8 mouse cellular contexts compared by ENCODE assay signal in genomic region chr11:75588285-75588941, GRCm38 (mm10). TPM values are rescaled to one million over a fixed set of nuclear protein-coding genes. Genes with fewer than 3 reads are reported as not detected.
DNase-seq lines count a peak whose midpoint lies in the region; ATAC-seq and TF ChIP-seq lines count a peak whose summit lies in the region.

No protein-coding gene starts in this region.

- peaks cover 15% of the 10 kb centered on the region for H3K4me1 ChIP-seq in brown adipose tissue, adult 24 weeks (ENCODE audit: control insufficient read depth, insufficient read depth, insufficient read length, low read length)
- peaks cover 5% of the 10 kb centered on the region; the same call in 1 of the 2 replicates for H3K4me1 ChIP-seq in hindbrain, embryonic 11.5 days (replicated peaks; ENCODE audit: control insufficient read depth, insufficient read depth, low read length)
- peaks cover 9% of the 10 kb centered on the region for H3K4me1 ChIP-seq in lung, embryonic 14.5 days (ENCODE audit: insufficient read depth)
- H3K4me1 ChIP-seq in stomach, embryonic 14.5 days (ENCODE audit: control insufficient read depth, insufficient read depth, low read length): peaks cover 11% of the 10 kb centered on the region

- WGBS in hindbrain, embryonic 11.5 days: under 1% methylated on average over 36 of the region's 37 CpGs
- WGBS in lung, embryonic 14.5 days: under 1% methylated on average over 36 of the region's 37 CpGs
- WGBS in stomach, embryonic 14.5 days: 1% methylated on average over 37 of the region's 37 CpGs

- peak overlapping the region; percentile 90 for H3K27ac ChIP-seq in left cerebral cortex, adult 2 months
- H3K27ac ChIP-seq in brown adipose tissue, adult 24 weeks (replicated peaks; ENCODE audit: low read depth, low read length): peak overlapping the region; percentile 80
- H3K27ac ChIP-seq in hindbrain, embryonic 11.5 days (ENCODE audit: low read depth, low read length): peak overlapping the region; percentile 85
- peak overlapping the region; percentile 65 for H3K27ac ChIP-seq in lung, embryonic 14.5 days (ENCODE audit: low read depth)
- H3K27ac ChIP-seq in stomach, embryonic 14.5 days (ENCODE audit: low read length): peak overlapping the region; percentile 77

- peaks cover 2% of the 10 kb centered on the region; the same call in 1 of the 2 replicates for H3K36me3 ChIP-seq in hindbrain, embryonic 11.5 days (ENCODE audit: control insufficient read depth, insufficient read depth, low read length)
- peaks cover 12% of the 10 kb centered on the region for H3K36me3 ChIP-seq in lung, embryonic 14.5 days (ENCODE audit: insufficient read depth)
- peaks cover 10% of the 10 kb centered on the region; the same call in 1 of the 2 replicates for H3K36me3 ChIP-seq in stomach, embryonic 14.5 days (ENCODE audit: control insufficient read depth, insufficient read depth, low read length)

- H3K9ac ChIP-seq in hindbrain, embryonic 11.5 days (ENCODE audit: low read depth, low read length): peak overlapping the region; percentile 78
- H3K9ac ChIP-seq in lung, embryonic 14.5 days: peak overlapping the region; percentile 82
- H3K9ac ChIP-seq in stomach, embryonic 14.5 days (replicated peaks; ENCODE audit: low read depth, low read length): peak overlapping the region; percentile 84

- no peaks in the 10 kb centered on the region for H3K27me3 ChIP-seq in hindbrain, embryonic 11.5 days (ENCODE audit: control insufficient read depth, insufficient read depth, low read length)
- H3K27me3 ChIP-seq in lung, embryonic 14.5 days (ENCODE audit: insufficient read depth, low read length): no peaks in the 10 kb centered on the region
- no peaks in the 10 kb centered on the region for H3K27me3 ChIP-seq in stomach, embryonic 14.5 days (ENCODE audit: control insufficient read depth, insufficient read depth, low read length)

- H3K4me2 ChIP-seq in hindbrain, embryonic 11.5 days (replicated peaks; ENCODE audit: low read depth, low read length): peak overlapping the region; percentile 89
- peak overlapping the region; percentile 92 for H3K4me2 ChIP-seq in lung, embryonic 14.5 days
- H3K4me2 ChIP-seq in stomach, embryonic 14.5 days (replicated peaks; ENCODE audit: low read depth, low read length): peak overlapping the region; percentile 84

- DNase-seq in left cerebral cortex, adult 2 months (ENCODE audit: extremely low spot score in 1 of 2, low spot score in 2 of 2): no peak
- DNase-seq in left cerebral cortex, postnatal 36 days (ENCODE audit: low spot score in 2 of 2): no peak
- DNase-seq in hindbrain, embryonic 11.5 days (ENCODE audit: low spot score): no peak
- peak; percentile 20 for DNase-seq in lung, embryonic 14.5 days
- no peak for DNase-seq in c-Kit-positive CD71-positive TER-119-positive erythroid progenitor cells, embryonic 14.5 days (ENCODE audit: low spot score)
- no peak for DNase-seq in left cerebral cortex, postnatal 25 days (ENCODE audit: low spot score in 2 of 2)

- intact Hi-C loops in left cerebral cortex, adult 2 months (cut with DNase I): no loop called here
- intact Hi-C loops in left cerebral cortex, postnatal 36 days (cut with DNase I): no loop called here
- intact Hi-C loops in left cerebral cortex, postnatal 25 days (cut with DNase I): no loop called here

- peak overlapping the region; percentile 85 for H3K4me3 ChIP-seq in left cerebral cortex, adult 2 months
- peak overlapping the region; percentile 83 for H3K4me3 ChIP-seq in brown adipose tissue, adult 24 weeks (ENCODE audit: insufficient read depth, low read depth, low read length)
- H3K4me3 ChIP-seq in hindbrain, embryonic 11.5 days (ENCODE audit: low read depth, low read length): peak overlapping the region; percentile 87
- H3K4me3 ChIP-seq in lung, embryonic 14.5 days (ENCODE audit: low read depth, low read length): peak overlapping the region; percentile 88
- H3K4me3 ChIP-seq in stomach, embryonic 14.5 days (ENCODE audit: low read depth, low read length): peak overlapping the region; percentile 91

- TF ChIP-seq CTCF in left cerebral cortex, adult 2 months (IDR thresholded peaks at IDR 0.05): no peak
- no peak for TF ChIP-seq CTCF in lung, embryonic 14.5 days (IDR thresholded peaks at IDR 0.05; ENCODE audit: low read depth)

- no peaks in the 10 kb centered on the region for H3K9me3 ChIP-seq in hindbrain, embryonic 11.5 days (ENCODE audit: control insufficient read depth, low read length)
- H3K9me3 ChIP-seq in lung, embryonic 14.5 days (ENCODE audit: low read depth, low read length): no peaks in the 10 kb centered on the region
- H3K9me3 ChIP-seq in stomach, embryonic 14.5 days (ENCODE audit: control insufficient read depth, low read depth, low read length): no peaks in the 10 kb centered on the region

- ATAC-seq in hindbrain, embryonic 11.5 days (ENCODE audit: low FRiP score): peak; percentile 90
- ATAC-seq in lung, embryonic 14.5 days (ENCODE audit: insufficient read depth): peak; percentile 84
- peak; percentile 67 for ATAC-seq in stomach, embryonic 14.5 days (ENCODE audit: insufficient number of reproducible peaks, insufficient read depth, low FRiP score, low read depth)

RNA-seq across cellular contexts. Expression of gene Pitpna, which starts 0.5 kb away (rescaled TPM):
- 100 to 1,000 TPM; 329 to 332 TPM for total RNA-seq in left cerebral cortex, adult 2 months (2021)
- 100 to 1,000 TPM; 315 to 349 TPM for total RNA-seq in left cerebral cortex, postnatal 36 days (2021)
- 75.9 and 86.5 TPM in 2 replicates for polyA plus RNA-seq in brown adipose tissue, adult 24 weeks (2012; ENCODE audit: insufficient read depth, insufficient read length, missing spikeins)
- polyA plus RNA-seq in hindbrain, embryonic 11.5 days (2014; fragmentation: Nextera tagmentation; extraction: Ambion mirVana): 96.2 and 99.5 TPM in 2 replicates
- 84.7 and 89.6 TPM in 2 replicates for polyA plus RNA-seq in lung, embryonic 14.5 days (2014; fragmentation: Nextera tagmentation; extraction: Ambion mirVana)
- 74.4 and 91.8 TPM in 2 replicates for polyA plus RNA-seq in stomach, embryonic 14.5 days (2014; fragmentation: Nextera tagmentation; extraction: Ambion mirVana)
- total RNA-seq in left cerebral cortex, postnatal 25 days (2021): 100 to 1,000 TPM; 330 to 346 TPM

RNA-seq across cellular contexts. Expression of gene Inpp5k, which starts 42.4 kb away (rescaled TPM):
- 10 to 100 TPM; 41.0 to 42.7 TPM for total RNA-seq in left cerebral cortex, adult 2 months (2021)
- 10 to 100 TPM; 39.1 to 43.1 TPM for total RNA-seq in left cerebral cortex, postnatal 36 days (2021)
- 19.1 and 24.1 TPM in 2 replicates for polyA plus RNA-seq in brown adipose tissue, adult 24 weeks (2012; ENCODE audit: insufficient read depth, insufficient read length, missing spikeins)
- polyA plus RNA-seq in hindbrain, embryonic 11.5 days (2014; fragmentation: Nextera tagmentation; extraction: Ambion mirVana): 26.5 and 28.8 TPM in 2 replicates
- polyA plus RNA-seq in lung, embryonic 14.5 days (2014; fragmentation: Nextera tagmentation; extraction: Ambion mirVana): 23.1 and 24.9 TPM in 2 replicates
- 25.9 and 27.7 TPM in 2 replicates for polyA plus RNA-seq in stomach, embryonic 14.5 days (2014; fragmentation: Nextera tagmentation; extraction: Ambion mirVana)
- 10 to 100 TPM; 38.5 to 41.3 TPM for total RNA-seq in left cerebral cortex, postnatal 25 days (2021)

RNA-seq across cellular contexts. Expression of gene Slc43a2, which starts 56.9 kb away (rescaled TPM):
- total RNA-seq in left cerebral cortex, adult 2 months (2021): 10 to 100 TPM; 56.7 to 57.0 TPM
- total RNA-seq in left cerebral cortex, postnatal 36 days (2021): 10 to 100 TPM; 51.1 to 63.1 TPM
- 13.4 and 14.5 TPM in 2 replicates for polyA plus RNA-seq in brown adipose tissue, adult 24 weeks (2012; ENCODE audit: insufficient read depth, insufficient read length, missing spikeins)
- polyA plus RNA-seq in hindbrain, embryonic 11.5 days (2014; fragmentation: Nextera tagmentation; extraction: Ambion mirVana): 5.5 and 5.9 TPM in 2 replicates
- polyA plus RNA-seq in lung, embryonic 14.5 days (2014; fragmentation: Nextera tagmentation; extraction: Ambion mirVana): 4.0 and 6.4 TPM in 2 replicates
- 4.0 and 5.1 TPM in 2 replicates for polyA plus RNA-seq in stomach, embryonic 14.5 days (2014; fragmentation: Nextera tagmentation; extraction: Ambion mirVana)
- 10 to 100 TPM; 50.3 to 59.4 TPM for total RNA-seq in left cerebral cortex, postnatal 25 days (2021)
